Mouse (Mus musculus) E14TG2a.4 (cell line): ENCODE data around the gene Heyl.

Experiments used
- H3K27me3 ChIP-seq: 2 replicates; pipeline ENCODE4 v1.6.1; 2014; ENCODE audit warnings: low read length, control low read depth; ENCODE audit not compliant: insufficient read depth
- H3K36me3 ChIP-seq: 2 replicates; pipeline ENCODE4 v1.6.1; 2014; ENCODE audit warnings: low read length, control low read depth; ENCODE audit not compliant: insufficient read depth
- H3K4me1 ChIP-seq: replicated peaks from 2 replicates; pipeline ENCODE4 v1.6.1; 2014; ENCODE audit warnings: low read depth, low read length, control low read depth
- H3K4me3 ChIP-seq: replicated peaks from 2 replicates; pipeline ENCODE4 v1.5.1; 2014; ENCODE audit warnings: mild to moderate bottlenecking, low read length
- H3K9me3 ChIP-seq: 2 replicates; pipeline ENCODE4 v1.6.1; 2014; ENCODE audit warnings: low read length, control low read depth
- CTCF ChIP-seq: conservative IDR thresholded peaks from 2 replicates; pipeline ENCODE4 v1.5.1; 2014; ENCODE audit warnings: low read length
- NANOG ChIP-seq: IDR thresholded peaks from 2 replicates; pipeline ENCODE4 v1.6.1; 2014; ENCODE audit warnings: borderline replicate concordance, low read length, mixed read lengths
- POU5F1 ChIP-seq: IDR thresholded peaks from 2 replicates; pipeline ENCODE4 v1.6.1; 2014; ENCODE audit warnings: low read length, borderline replicate concordance

Gene Heyl

GRCm38 (mm10) chr4:123296148-123296534 lies 62.8 kb downstream of the Heyl start:
- H3K4me1 ChIP-seq = peaks cover 72% of the 10 kb centered on the region

GRCm38 (mm10) chr4:123297195-123297960 lies 64.0 kb downstream of the Heyl start:
- TF ChIP-seq NANOG (no peak), CTCF (no peak), POU5F1 (no peak)

More at GRCm38 (mm10) chr4:123296148-123296534, 62.8 kb downstream of the Heyl start:
- Histone ChIP-seq H3K4me3 (no peak overlapping the region), H3K36me3 (peaks cover 100% of the 10 kb centered on the region), H3K9me3 (no peaks in the 10 kb centered on the region), H3K27me3 (no peaks in the 10 kb centered on the region)
- TF ChIP-seq NANOG = no peak
- TF ChIP-seq CTCF = no peak
- TF ChIP-seq POU5F1 = no peak

GRCm38 (mm10) chr4:123298226-123298625 lies 64.9 kb downstream of the Heyl start:
- Histone ChIP-seq H3K27me3 (no peaks in the 10 kb centered on the region), H3K4me1 (peaks cover 62% of the 10 kb centered on the region), H3K36me3 (peaks cover 100% of the 10 kb centered on the region), H3K9me3 (no peaks in the 10 kb centered on the region), H3K4me3 (no peak overlapping the region)
- TF ChIP-seq POU5F1 = no peak
- no peak for TF ChIP-seq CTCF
- TF ChIP-seq NANOG = no peak

More at GRCm38 (mm10) chr4:123297195-123297960, 64.0 kb downstream of the Heyl start:
- H3K4me1 ChIP-seq = peaks cover 66% of the 10 kb centered on the region
- no peaks in the 10 kb centered on the region for H3K9me3 ChIP-seq
- no peak overlapping the region for H3K4me3 ChIP-seq
- H3K36me3 ChIP-seq = peaks cover 100% of the 10 kb centered on the region
- no peaks in the 10 kb centered on the region for H3K27me3 ChIP-seq

DNA sequence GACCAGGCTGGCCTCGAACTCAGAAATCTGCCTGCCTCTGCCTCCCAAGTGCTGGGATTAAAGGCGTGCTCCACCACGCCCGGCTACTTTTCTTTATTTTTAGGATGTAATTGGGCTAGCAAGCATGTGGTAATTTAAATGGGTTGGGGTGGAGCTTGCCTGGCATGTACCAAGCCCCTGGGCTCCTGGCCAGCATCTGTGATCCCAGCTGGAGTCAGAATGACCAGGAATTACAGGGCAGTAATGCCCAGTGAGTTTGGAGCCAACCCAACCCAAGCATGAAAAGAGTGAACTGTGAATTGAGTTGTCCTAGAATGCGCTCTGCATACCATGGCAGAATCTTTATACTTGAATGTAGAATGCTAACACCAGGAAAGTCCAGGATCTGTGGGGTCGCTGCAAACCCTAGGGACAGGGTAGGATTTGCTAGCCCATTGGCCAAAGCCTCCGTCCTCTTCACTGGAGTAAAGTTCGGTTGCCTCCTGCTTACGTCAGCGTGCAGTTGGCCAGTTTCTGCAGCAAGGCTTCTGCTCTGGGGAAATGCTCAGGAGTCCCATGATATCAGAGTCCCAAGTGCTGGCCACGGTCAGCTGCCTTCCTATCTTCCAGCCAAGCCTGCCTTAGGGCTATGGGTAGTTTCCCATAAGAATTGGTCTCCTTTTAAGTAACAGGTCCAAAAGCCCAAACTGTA lies 65.8 kb downstream of the Heyl start:
- no peak for TF ChIP-seq CTCF
- no peak for TF ChIP-seq POU5F1
- TF ChIP-seq NANOG = no peak
- Histone ChIP-seq H3K4me1 (peaks cover 55% of the 10 kb centered on the region), H3K4me3 (no peak overlapping the region), H3K9me3 (peaks cover 7% of the 10 kb centered on the region), H3K36me3 (peaks cover 100% of the 10 kb centered on the region), H3K27me3 (no peaks in the 10 kb centered on the region)
